Mouse (Mus musculus): Measurements from ENCODE around the gene Spryd7. TPM values are rescaled to one million over a fixed set of nuclear protein-coding genes. Genes with fewer than 3 reads are reported as not detected.

Gene Spryd7
- polyA plus RNA-seq, 1 experiment: 16.0 TPM

- Histone ChIP-seq H3K27ac (ENCODE audit: insufficient read depth, low read length) (no peak overlapping the region), H3K4me3 (ENCODE audit: insufficient read depth, low read length) (no peak overlapping the region), H3K4me1 (ENCODE audit: control insufficient read depth, insufficient read depth, low read length) (no peaks in the 10 kb centered on the region)
- TF ChIP-seq POLR2A (IDR thresholded peaks at IDR 0.05; ENCODE audit: low read depth, low read length) (no peak), CTCF (IDR thresholded peaks at IDR 0.05; ENCODE audit: borderline replicate concordance, insufficient read depth, low read length) (no peak)
Measured at GRCm38 (mm10) chr14:61516471-61517426, 39.9 kb downstream of the Spryd7 start.

GRCm38 (mm10) chr14:61511494-61511893 lies 45.2 kb downstream of the Spryd7 start:
- H3K4me3 ChIP-seq (ENCODE audit: insufficient read depth, low read length): no peak overlapping the region
- no peak overlapping the region for H3K27ac ChIP-seq (ENCODE audit: insufficient read depth, low read length)
- no peaks in the 10 kb centered on the region for H3K4me1 ChIP-seq (ENCODE audit: control insufficient read depth, insufficient read depth, low read length)
- TF ChIP-seq CTCF (IDR thresholded peaks at IDR 0.05; ENCODE audit: borderline replicate concordance, insufficient read depth, low read length): no peak
- TF ChIP-seq POLR2A (IDR thresholded peaks at IDR 0.05; ENCODE audit: low read depth, low read length): no peak

DNA sequence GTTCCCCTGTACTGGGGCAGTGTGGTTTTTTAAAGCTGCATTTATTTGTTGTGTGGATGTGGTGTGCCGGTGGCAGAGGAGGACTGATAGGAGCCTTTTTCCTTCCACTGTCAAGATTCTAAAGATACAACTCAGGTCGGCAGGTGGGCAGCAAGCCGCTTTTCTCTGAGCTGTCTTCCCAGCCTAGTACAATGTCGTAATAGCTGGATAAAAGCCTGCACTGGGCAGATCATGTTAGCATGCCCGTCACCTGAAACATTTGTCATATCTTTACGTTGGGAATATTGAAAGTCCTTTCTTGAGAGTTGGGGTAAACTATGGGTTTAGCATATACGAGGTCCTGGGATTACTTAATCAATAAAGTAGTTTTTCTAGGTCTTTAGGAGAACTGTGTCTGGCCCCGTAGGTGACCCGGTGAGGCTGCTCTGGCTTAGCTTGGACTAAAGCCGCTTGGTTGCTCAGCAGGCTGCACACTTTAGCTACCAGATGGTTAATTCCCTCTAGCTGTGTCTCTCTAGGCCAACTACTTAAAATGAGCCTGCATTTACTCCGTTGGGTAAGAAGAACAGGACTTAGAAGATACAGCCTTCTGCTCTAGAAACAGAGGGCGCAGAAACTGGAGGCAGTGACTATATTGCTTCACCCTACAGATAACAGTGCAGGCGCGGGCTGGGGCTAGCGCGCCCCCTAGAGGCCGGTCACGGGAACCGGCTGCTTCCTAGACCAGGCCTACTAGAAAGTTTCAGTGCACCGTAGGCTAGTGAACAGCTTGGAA lies 58.8 kb downstream of the Spryd7 start:
- Histone ChIP-seq H3K4me1 (ENCODE audit: control insufficient read depth, insufficient read depth, low read length) (no peaks in the 10 kb centered on the region), H3K27ac (ENCODE audit: insufficient read depth, low read length) (no peak overlapping the region), H3K4me3 (ENCODE audit: insufficient read depth, low read length) (no peak overlapping the region)
- TF ChIP-seq CTCF (IDR thresholded peaks at IDR 0.05; ENCODE audit: borderline replicate concordance, insufficient read depth, low read length): peak; percentile 69
- TF ChIP-seq POLR2A (IDR thresholded peaks at IDR 0.05; ENCODE audit: low read depth, low read length): no peak

DNA sequence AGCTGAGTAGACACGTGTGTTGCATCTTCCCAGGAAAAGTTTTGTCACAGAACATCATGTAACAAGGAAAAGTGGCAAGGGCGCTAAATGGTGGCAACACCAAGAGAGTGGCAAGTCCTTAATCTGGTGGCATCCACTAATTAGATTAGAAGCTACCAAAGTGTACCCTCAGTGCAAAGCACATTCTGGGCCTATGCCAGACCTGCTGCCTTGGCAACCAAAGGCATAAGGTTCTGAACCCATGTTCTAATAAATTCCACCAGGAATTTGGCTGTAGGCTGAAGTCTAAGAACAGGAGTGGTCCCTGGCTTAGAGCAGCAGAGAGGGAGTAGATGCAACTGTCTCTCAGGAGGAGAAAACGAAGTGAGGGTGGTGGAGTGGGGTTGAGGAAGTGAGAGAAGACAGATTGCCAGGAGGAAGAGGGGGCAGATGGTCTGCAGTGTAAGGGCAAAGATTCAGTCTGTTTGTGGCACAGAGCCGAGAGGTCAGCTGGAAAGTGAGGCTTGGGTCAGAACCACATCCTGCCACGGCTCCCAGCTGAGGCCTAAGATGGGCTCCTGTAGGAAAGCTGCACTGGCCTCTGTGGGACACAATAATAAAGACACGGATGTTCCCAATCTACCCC lies 63.1 kb downstream of the Spryd7 start:
- H3K4me1 ChIP-seq (ENCODE audit: control insufficient read depth, insufficient read depth, low read length): no peaks in the 10 kb centered on the region
- no peak overlapping the region for H3K4me3 ChIP-seq (ENCODE audit: insufficient read depth, low read length)
- TF ChIP-seq CTCF (IDR thresholded peaks at IDR 0.05; ENCODE audit: borderline replicate concordance, insufficient read depth, low read length): no peak
- TF ChIP-seq POLR2A (IDR thresholded peaks at IDR 0.05; ENCODE audit: low read depth, low read length): no peak
- no peak overlapping the region for H3K27ac ChIP-seq (ENCODE audit: insufficient read depth, low read length)

Other genes starting within 250 kb of the Spryd7 start
- 0.49 TPM in 1 of 2 replicates, not detected in the other for gene Arl11, start 247.1 kb downstream of the Spryd7 start, polyA plus RNA-seq (2011; ENCODE audit: insufficient read length, low read depth, missing spikeins)
- 6.4 and 7.3 TPM in 2 replicates for gene Ebpl, start 196.4 kb downstream of the Spryd7 start, polyA plus RNA-seq (2011; ENCODE audit: insufficient read length, low read depth, missing spikeins)
- 65.9 and 73.8 TPM in 2 replicates for gene Kpna3, start 117.0 kb downstream of the Spryd7 start, polyA plus RNA-seq (2011; ENCODE audit: insufficient read length, low read depth, missing spikeins)
- gene Trim13, start 41.4 kb upstream of the Spryd7 start, polyA plus RNA-seq (2011; ENCODE audit: insufficient read length, low read depth, missing spikeins): 15.3 and 15.4 TPM in 2 replicates
- gene Kcnrg, start 50.6 kb upstream of the Spryd7 start, polyA plus RNA-seq (2011; ENCODE audit: insufficient read length, low read depth, missing spikeins): 0.39 TPM in 1 of 2 replicates, not detected in the other